In genomic region chr1:54665582-54666405, GRCm38 (mm10) we compare ENCODE assay signal across 9 mouse cellular contexts.
A peak's percentile ranks its signal among the peaks of the same experiment; 100 is the strongest.
DNase-seq lines count a peak whose midpoint lies in the region; ATAC-seq lines count a peak whose summit lies in the region.
"Had no signal": no experiment of that assay in that cellular context is flagged by ENCODE, and none has a peak within 500 bp of the region (broad histone marks: within the 10 kb centered on the region; RNA-seq: fewer than 3 reads in every experiment).

No protein-coding gene starts in this region.

- 57% methylated on average over 8 of the region's 8 CpGs for WGBS in heart, embryonic 11.5 days (ENCODE audit: insufficient replicate concordance)
- WGBS in forebrain, embryonic 16.5 days: 47% methylated on average over 8 of the region's 8 CpGs

- H3K9ac ChIP-seq in heart, embryonic 11.5 days (ENCODE audit: low read depth, low read length): no peak overlapping the region
- H3K9ac ChIP-seq in forebrain, embryonic 16.5 days (replicated peaks; ENCODE audit: low read depth, low read length): no peak overlapping the region
- H3K9ac ChIP-seq: liver, embryonic 15.5 days had no signal

- H3K27me3 ChIP-seq in heart, embryonic 11.5 days (ENCODE audit: control insufficient read depth, insufficient read depth, low read length): no peaks in the 10 kb centered on the region
- no peaks in the 10 kb centered on the region for H3K27me3 ChIP-seq in forebrain, embryonic 16.5 days (replicated peaks; ENCODE audit: control insufficient read depth, insufficient read depth, low read length)
- H3K27me3 ChIP-seq: liver, embryonic 15.5 days had no signal

- H3K4me3 ChIP-seq in heart, embryonic 11.5 days (ENCODE audit: low read depth, low read length): no peak overlapping the region
- no peak overlapping the region for H3K4me3 ChIP-seq in forebrain, embryonic 16.5 days (replicated peaks; ENCODE audit: low read length)
- H3K4me3 ChIP-seq: liver, embryonic 15.5 days had no signal

- H3K9me3 ChIP-seq in heart, embryonic 11.5 days (replicated peaks; ENCODE audit: control insufficient read depth, low read length): no peaks in the 10 kb centered on the region
- no peaks in the 10 kb centered on the region for H3K9me3 ChIP-seq in forebrain, embryonic 16.5 days (ENCODE audit: control insufficient read depth, low read length)
- H3K9me3 ChIP-seq: liver, embryonic 15.5 days had no signal

- H3K27ac ChIP-seq in heart, embryonic 11.5 days (ENCODE audit: low read depth, low read length): no peak overlapping the region
- H3K27ac ChIP-seq in forebrain, embryonic 16.5 days (ENCODE audit: low read length): no peak overlapping the region
- H3K27ac ChIP-seq: liver, embryonic 15.5 days had no signal

- H3K4me2 ChIP-seq in heart, embryonic 11.5 days: no peak overlapping the region
- no peak overlapping the region for H3K4me2 ChIP-seq in forebrain, embryonic 16.5 days (ENCODE audit: low read length)
- H3K4me2 ChIP-seq: liver, embryonic 15.5 days had no signal

- peak; percentile 90 for DNase-seq in heart, adult 11 months
- peak; percentile 87 for DNase-seq in CD4-positive, CD25-positive, alpha-beta regulatory T cell, adult 2 months (ENCODE audit: low read depth, low spot score)
- peak; percentile 35 for DNase-seq in c-Kit-positive CD71-positive TER-119-positive erythroid progenitor cells, embryonic 14.5 days (ENCODE audit: low spot score)
- DNase-seq in layer of hippocampus, adult 8-10 months (ENCODE audit: low spot score in 2 of 2): peak; percentile 12 to 20
- peak; percentile 77 for DNase-seq in mesoderm, embryonic 11.5 days (ENCODE audit: low read depth, low spot score)
- DNase-seq in thymus, postnatal 4 days: peak; percentile 28

- H3K36me3 ChIP-seq in heart, embryonic 11.5 days (ENCODE audit: control insufficient read depth, insufficient read depth, low read length): no peaks in the 10 kb centered on the region
- H3K36me3 ChIP-seq in forebrain, embryonic 16.5 days (ENCODE audit: control insufficient read depth, insufficient read depth): no peaks in the 10 kb centered on the region

- no peaks in the 10 kb centered on the region for H3K4me1 ChIP-seq in heart, embryonic 11.5 days (ENCODE audit: control insufficient read depth, insufficient read depth, low read length)
- H3K4me1 ChIP-seq in forebrain, embryonic 16.5 days (replicated peaks; ENCODE audit: control insufficient read depth, insufficient read depth, low read length): no peaks in the 10 kb centered on the region; the same call in 1 of the 2 replicates
- H3K4me1 ChIP-seq: liver, embryonic 15.5 days had no signal

- no peak for ATAC-seq in heart, embryonic 11.5 days (replicated peaks; ENCODE audit: insufficient number of reproducible peaks, low FRiP score, low TSS enrichment)
- ATAC-seq in forebrain, embryonic 16.5 days: peak; percentile 84

Comparison
In these comparisons a context has a peak if more than half of its experiments do, and no peak if none do; other contexts are left out.
1. DNase-seq: peak in every context shown above with its lines; median percentile 90 in heart, adult 11 months; 87 in CD4-positive, CD25-positive, alpha-beta regulatory T cell, adult 2 months; 77 in mesoderm, embryonic 11.5 days; 35 in c-Kit-positive CD71-positive TER-119-positive erythroid progenitor cells, embryonic 14.5 days; 28 in thymus, postnatal 4 days; 16 in layer of hippocampus, adult 8-10 months.